Mouse (Mus musculus) 3T3-L1 (cell line): ENCODE measurements at regions not wholly inside any gene's neighbourhood (a gene's known extent, or its start where the extent isn't known, plus 50 kb on each side); places are given as distances from the start of the nearest gene placed in this dataset.

ENCODE experiments used
- DNase-seq: peaks from one replicate; pipeline ENCODE4 v3.0.0-alpha.2; 2015; ENCODE audit warnings: low read depth, low spot score

DNA sequence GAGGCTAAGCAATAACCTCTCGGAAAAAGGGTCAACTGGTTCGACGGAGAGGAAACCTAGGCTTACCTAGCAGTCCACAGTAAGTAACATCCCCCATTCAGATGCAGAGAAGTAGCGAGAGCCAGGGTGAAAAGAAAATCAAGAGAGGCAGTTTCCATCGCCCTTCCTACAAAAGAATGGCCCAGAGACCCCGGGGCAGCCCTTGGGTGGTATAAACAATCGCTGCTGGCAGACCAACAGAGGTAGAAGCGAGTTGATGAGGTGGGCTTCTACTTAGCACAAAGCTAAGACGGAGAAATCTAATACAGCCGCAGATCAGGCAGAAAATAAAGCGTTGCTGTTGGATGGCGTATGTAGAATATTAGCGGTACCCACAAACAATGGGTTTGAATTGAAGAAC, 57.8 kb upstream of the Arl15 start:
- DNase-seq, result no peak

DNA sequence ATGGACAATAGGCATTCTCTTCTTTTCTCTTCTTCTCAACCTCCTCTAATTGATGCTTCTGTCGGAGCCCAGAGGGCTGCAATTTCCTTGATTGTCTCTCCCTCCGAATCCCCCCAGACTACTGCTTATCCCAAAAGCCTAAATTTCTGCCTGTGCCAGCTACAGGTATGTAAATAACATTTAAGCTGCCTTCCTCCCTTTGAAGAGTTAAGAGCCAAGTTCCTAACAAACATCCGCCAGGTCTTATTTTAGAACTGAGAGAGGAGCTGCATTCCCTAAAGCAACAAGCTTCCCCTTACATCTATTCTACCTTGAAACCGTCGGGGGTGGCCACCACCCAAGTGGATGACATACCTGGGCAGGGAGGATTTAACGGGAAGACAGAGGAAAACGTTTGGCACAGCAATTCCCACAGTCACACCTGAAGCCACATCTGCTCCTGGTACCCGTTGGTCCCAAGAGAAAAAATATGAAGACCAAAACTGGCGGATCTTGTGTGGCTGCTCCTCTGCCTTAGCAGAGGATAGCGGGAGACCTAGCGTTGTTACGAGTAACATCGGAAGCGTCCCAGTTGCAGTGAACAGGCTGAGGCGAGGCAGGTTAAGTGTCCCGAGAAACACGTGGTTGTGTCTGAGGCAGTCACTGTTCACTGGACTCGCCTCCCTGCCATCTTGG, 58.6 kb upstream of the Arl15 start:
- no peak for DNase-seq

DNA sequence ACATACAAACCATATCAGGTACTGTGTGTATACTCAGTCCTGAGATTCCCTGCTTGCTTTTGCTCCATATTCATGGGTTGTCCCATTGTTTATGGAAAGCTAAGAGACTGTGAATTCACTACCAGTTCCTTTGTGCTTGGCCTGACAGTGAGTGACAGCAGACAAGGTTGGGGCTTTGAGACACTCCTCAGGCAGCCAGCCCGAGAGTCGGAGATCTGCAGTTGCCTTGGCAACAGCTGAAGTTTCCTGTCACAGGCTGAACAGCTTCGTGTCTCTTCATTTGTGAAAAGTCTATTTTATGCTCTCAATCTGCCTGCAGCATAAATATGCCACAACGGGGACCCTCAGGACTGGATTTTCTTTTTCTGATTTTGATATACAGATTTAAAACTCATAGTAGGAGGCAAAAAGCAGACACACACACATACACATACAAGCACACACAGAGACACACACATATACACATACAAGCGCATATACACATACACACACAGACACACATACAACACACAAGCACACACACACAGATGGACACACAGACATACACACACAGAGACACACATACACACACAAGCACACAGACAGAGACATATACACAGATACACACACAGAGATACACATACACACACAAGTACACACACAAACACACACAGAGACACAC, 60.0 kb upstream of the Arl15 start:
- no peak for DNase-seq

DNA sequence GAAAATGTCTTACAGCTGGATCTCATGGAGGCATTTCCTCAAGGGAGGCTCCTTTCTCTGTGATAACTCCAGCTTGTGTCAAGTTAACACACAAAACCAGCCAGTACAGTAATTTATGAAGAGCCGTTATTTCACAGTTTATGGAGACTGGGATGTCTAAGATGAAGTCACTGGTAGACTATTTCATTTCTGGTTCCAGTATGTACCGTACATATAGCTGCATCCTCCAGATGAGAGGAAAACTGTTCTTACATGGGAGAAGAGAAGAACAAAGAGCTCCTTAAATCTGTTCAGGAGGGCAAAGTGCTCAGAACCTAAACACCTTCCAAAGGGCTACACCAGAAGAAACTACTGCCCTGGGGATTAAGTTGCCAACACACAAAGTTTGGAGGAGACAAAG, 60.6 kb upstream of the Arl15 start:
- no peak for DNase-seq

DNA sequence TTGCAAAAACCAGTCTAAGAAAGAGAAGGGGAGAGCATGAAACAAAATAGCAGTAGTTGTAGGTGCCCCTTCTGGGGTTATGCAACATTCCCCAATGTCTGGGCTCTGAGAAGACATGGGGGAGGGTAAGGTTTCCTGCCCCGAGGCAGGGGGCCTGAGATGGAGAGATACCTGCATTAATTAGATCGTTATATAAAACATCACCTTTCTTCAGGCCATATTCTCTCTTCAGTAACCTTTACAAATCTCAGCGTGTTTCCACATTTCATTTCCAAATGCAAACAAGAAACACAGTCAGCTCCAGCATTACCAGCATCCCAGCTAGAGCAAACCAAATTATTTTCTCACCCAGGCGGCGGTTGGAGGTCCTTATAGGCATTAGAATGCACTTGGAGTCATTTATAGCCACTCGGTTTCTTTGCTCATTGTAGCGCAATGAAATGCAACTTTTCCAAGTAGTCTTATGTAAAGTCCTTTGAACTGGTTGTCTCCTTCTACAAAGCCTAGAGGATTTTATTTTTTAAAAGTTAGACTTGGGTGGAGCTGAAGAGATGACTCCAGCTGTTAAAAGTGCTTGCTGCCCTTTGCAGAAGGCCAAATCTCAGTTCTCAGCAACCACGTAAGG, 63.4 kb upstream of the Arl15 start:
- no peak for DNase-seq

DNA sequence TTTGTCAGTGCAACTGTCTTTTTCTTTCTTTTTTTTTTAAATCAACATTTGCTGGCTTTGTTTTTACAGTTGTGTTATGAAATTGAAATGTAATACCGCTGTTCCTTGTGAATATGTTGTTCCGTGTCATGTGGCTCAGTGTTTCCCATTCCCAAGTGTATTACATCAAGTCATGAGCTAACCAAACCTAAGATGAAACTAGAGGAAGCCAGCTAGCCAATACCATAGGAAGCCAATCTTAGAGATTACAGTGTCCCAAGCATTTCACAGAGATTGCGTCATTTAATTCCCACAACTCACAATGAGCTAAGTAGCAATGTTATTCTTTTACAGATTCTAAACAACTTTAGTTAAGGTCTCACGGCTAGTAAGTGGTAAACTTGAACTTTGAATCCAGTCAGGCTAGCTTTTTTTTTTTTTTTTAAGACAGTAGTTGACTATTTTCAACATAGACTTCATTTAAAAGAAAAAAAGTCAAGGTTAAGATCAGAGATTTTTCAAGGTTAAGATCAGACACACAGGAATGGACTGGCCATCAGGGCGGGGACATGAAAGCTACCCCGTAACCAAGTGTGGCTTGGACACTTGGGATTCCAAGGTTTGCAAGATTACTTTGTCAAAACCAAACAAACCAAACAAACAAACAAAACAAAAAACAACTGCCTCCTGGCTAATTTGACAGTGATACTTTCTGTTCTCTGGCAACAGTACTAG, 64.1 kb upstream of the Arl15 start:
- peak; percentile 74 for DNase-seq

DNA sequence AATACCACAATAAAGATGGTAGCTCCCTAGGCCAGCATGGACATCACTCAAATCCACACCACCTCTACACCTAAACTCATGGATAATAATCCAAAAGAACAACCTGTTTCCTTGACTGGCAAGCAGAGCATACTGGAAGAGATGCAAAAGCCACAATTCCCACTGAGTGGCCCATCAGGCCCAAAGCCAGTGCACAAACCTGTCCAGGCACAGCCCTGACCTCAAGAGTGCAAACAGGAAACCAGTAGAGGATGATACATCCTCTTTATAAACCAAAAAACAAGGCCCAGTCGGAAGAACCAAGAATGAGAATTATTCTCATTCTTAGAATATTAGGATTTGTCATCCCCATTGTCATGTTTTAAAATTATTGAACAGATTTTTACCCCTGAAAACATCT, 64.7 kb upstream of the Arl15 start:
- DNase-seq, result no peak

DNA sequence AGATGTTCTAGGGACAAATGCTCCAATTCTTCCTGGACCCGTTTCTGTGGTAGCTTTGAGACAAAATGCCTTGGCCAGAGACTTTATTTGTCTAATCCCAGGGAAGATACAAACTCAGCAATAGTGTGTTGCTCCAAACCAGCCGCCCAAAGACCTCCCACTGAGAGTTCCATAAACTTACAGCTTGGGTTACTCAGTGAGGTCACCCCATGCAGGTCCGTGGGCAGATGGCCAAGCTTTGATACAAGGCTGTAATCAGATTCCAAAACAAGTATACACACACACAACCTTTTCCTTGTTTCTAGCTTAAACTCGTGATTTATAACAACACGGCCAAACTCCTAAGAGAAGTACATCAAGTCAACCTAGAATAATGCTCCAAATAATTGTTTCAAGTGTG, 64.6 kb upstream of the Hspb3 start:
- peak; percentile 30 for DNase-seq

DNA sequence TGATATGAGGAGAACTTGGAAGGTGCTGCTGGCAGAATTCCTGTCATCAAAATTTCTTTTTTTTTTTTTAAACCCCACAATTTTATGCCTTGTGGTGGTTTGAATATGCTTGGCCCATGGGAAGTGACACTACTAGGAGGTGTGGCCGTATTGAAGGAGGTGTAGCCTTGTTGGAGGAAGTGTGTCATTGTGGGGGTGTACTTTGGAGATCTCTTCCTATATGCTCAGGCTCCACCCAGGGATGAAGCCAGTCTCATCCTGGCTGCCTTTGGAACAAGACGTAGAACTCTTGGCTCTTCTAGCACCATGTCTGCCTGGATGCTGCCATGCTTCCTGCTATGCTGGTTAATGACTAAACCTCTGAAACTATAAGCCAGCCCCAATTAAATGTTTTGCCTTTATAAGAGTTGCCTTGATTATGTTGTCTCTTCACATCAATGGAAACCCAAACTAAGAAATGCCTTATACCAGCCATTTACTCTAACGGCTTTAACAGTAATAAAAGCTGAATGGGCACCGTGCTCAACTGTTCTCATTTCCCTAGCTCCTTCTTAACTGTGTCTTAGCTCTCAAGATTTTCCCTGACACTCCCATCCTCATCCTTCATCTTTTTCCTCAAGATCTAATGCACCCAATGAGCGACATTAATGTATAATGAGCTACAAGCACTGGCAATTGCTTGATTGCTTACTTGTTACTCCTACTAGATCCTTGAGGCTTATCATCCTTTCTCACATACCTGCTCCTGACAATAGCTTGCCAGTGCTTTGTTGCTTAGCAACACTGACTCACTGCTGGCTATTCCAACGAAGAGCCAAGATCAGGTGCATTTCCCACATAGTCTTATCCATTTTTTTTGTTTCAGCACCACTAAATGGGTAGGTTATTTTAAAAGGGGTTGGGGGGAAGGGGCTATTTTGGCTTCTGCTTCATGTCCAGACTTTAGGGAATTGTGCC, 61.7 kb upstream of the Hspb3 start:
- DNase-seq, result no peak

DNA sequence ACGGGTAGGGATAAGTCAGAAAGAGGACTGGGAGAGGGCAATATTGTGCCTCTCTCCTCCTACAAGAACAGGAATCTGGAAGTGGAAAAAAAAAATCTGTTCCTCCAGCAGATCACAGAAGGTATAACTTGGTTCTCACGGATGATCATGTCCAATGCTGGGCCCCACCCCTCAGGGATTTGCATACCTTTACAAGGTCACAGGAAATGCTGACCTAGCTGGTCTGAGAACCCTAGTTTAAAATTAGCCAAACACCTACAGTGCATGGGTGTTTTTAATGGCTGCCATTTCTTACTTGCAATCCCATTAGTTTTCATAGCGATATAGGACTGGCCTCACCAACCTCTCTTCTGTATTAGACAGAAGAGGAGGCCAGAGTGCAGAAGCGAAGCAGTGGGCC, 51.8 kb upstream of the Hspb3 start:
- no peak for DNase-seq

DNA sequence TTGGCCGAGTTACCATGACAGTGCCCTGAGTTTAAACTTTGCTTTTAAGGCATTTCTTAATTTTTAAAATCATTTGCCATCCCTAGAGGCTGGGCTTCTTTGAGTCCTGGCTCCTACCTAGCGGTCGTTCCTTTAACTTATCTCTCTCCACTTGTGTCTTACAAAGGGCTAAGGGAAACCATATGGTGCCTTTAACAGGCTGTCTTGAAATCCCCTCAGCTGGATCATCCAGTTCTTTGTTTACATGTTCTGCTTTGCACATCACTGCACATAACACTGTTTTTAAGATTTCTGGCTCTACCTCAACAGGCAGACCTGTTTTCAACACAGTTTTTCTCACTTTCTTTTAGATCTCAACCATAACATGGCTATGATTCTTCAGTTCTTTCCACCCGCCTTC, 50.4 kb upstream of the Hspb3 start:
- no peak for DNase-seq
